Mouse (Mus musculus): ENCODE data around the gene Csf2rb2. TPM values are rescaled to one million over a fixed set of nuclear protein-coding genes. Genes with fewer than 3 reads are reported as not detected.

Csf2rb2 gene
- 0.27 TPM for polyA plus RNA-seq (2017; shearing (Covaris generic))

DNA sequence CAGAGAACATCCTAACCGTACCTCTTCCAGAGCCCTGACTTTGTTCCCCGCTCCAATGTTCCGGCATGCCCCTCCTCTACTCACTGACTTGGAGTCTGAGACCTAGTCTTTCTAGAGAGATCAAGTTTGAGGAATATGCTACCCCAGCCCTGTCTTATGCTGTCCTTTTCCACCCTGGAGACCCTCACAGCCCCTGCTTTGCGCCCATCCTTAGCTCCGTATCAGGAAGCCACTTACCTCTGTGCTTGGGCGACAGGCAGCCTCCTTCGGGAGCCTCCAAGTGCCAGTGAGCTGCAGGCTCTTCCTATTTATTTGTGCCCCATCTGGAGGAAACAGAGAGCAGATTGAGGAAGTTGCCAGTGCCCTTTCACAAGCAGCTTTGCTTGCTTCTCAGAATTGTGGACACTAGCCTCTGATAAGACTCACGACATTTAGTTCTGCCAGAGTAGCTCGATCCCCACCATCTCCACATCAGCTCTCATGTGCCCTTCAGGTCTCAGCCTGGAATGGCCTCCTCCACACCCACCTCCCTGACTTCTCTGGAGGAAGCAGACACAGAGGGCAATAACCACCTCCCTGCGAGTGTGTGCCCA, at the start of gene Csf2rb2:
TSS of gene Csf2rb2 (minus strand) at position 381 of the 593 bp plus-strand sequence.

DNA sequence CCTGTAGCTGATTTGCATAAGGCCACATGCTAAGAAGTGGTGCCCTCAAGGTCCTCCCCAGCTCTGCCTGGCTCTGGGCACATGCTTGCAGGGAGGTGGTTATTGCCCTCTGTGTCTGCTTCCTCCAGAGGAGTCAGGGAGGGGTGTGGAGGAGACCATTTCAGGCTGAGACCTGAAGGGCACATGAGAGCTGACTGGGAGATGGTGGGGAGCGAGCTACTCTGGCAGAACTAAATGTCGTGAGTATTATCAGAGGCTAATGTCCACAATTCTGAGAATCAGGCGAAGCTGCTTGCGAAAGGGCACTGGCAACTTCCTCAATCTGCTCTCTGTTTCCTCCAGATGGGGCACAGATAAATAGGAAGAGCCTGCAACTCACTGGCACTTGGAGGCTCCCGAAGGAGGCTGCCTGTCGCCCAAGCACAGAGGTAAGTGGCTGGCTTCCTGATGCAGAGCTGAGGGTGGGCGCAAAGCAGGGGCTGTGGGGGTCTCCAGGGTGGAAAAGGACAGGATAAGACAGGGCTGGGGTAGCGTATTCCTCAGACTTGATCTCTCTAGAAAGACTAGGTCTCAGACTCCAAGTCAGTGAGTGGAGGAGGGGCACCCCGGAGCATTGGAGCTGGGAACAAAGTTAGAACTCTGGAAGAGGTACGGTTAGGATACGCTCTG, 20.3 kb upstream of the Csf2rb2 start, which contains the start of gene Csf2rb:
TSS of gene Csf2rb (plus strand) at position 82 of the 669 bp plus-strand sequence.

DNA sequence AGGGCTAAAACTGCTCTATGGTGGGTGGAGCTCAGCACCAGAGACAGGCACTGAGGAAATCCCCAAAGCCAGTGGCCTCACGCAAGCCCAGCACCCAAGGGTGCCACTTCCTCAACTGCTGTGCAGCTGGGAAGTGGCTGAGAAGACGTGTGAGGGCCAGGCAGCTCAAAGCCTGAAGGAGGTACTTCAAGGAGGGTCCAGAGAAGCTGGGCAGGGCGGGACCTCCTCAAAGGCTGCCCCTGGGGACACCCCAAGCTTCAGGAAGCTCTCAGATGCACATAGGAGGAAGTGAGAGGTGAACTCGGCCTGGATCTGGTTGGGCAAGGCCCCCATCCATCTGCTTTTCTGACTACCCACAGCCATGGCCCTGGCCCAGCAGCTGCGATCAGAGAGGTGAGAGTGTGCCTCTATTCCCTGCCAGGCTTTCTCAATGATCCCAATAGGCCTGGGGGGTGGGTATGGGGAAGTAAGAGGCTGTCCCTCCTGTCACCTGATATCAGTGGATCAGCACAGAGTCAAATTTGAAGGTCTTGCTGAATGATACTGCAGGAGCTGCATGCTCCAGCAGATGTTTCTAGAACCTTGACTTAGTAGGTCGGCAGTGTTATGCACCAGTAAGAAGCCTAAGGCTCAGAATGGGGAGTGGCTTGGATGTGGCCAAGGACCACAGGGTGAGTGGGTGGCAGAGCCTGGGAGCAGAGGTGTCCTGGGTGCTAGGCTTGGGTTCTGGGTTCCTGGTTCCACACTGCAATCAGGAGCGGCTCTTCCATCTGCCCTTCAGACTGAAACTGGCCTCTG, 60.6 kb downstream of the Csf2rb2 start, which contains the start of gene Ncf4:
TSS of gene Ncf4 (plus strand) at position 107 of the 798 bp plus-strand sequence.

Other genes with a start within 250 kb of the Csf2rb2 start
- not detected for gene Cacng2, start 185.7 kb downstream of the Csf2rb2 start, polyA plus RNA-seq (2017; shearing (Covaris generic))
- gene Ift27, start 131.6 kb downstream of the Csf2rb2 start, polyA plus RNA-seq (2017; shearing (Covaris generic)), result 67.5 TPM
- gene Pvalb, start 99.3 kb downstream of the Csf2rb2 start, polyA plus RNA-seq (2017; shearing (Covaris generic)), result not detected
- 254 TPM for gene Ncf4, start 60.9 kb downstream of the Csf2rb2 start, polyA plus RNA-seq (2017; shearing (Covaris generic))
- 0.24 TPM for gene Csf2rb, start 20.0 kb upstream of the Csf2rb2 start, polyA plus RNA-seq (2017; shearing (Covaris generic))
- not detected for gene Tex33, start 90.2 kb upstream of the Csf2rb2 start, polyA plus RNA-seq (2017; shearing (Covaris generic))
- gene Tst, start 100.2 kb upstream of the Csf2rb2 start, polyA plus RNA-seq (2017; shearing (Covaris generic)), result 0.67 TPM
- 7.3 TPM for gene Mpst, start 100.7 kb upstream of the Csf2rb2 start, polyA plus RNA-seq (2017; shearing (Covaris generic))
- gene Kctd17, start 122.8 kb upstream of the Csf2rb2 start, polyA plus RNA-seq (2017; shearing (Covaris generic)), result 32.7 TPM
- not detected for gene Tmprss6, start 162.9 kb upstream of the Csf2rb2 start, polyA plus RNA-seq (2017; shearing (Covaris generic))
- 1,212 TPM for gene Il2rb, start 189.6 kb upstream of the Csf2rb2 start, polyA plus RNA-seq (2017; shearing (Covaris generic))
- gene C1qtnf6, start 225.7 kb upstream of the Csf2rb2 start, polyA plus RNA-seq (2017; shearing (Covaris generic)), result 10.2 TPM
- not detected for gene Sstr3, start 239.0 kb upstream of the Csf2rb2 start, polyA plus RNA-seq (2017; shearing (Covaris generic))